Mouse (Mus musculus): ENCODE measurements around the gene Fads6.

The Fads6 gene

DNA sequence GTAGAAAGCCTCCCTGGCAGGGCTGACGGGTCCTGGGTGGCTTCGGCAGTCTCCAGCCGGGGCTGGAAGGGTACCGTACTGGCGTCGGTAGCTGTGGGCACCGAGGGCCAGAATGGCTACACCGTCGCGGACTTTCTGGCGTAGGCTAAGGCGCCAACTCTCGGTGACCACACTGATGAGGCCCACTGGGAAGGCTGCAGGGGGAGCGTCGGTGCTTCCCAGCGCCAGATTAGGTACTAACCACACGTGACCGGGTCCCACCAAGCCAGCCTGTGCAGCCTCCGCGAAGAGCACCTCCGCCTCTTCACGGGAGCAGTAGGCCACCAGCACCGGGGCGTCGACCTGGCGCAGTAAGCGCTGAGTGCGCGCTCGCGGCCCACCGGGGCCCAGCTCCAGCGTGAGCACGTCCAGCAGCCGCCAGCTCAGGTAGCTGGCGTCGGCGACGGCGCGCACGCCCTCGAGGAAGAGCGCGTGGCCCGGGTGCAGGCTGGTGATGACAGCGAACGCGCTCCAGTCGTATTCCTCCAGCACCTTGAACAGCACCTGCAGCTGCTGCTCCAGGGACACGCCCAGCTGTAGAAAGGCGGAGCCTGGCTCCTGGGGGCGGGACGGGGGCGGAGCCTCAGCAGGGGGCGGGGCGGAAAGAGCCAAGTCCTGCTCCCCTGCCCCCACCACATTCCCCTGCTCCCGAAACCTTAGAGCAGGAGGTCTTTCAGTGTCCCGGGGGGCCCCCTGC, 39.5 kb downstream of the Fads6 start:
- no peak for DNase-seq (ENCODE audit: low spot score)

DNA sequence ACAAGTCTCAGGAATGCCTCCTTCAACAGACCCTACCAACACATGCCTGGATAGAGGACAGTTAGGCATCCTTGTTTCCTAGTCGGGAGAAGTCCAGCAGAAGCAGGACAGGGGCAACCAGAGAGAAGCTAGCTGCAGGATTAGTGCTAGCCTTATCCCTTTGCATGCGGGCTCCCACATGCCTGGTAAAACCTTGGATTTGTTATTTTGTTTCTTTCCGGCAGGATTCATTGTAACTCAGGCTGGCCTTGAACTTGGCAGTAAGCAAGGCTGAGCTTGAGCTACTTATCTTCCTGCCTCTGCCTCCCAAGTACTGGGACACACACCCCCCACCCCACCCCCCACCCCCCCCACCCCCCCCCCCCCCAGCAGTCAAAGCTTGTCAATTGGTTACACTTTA, 46.2 kb downstream of the Fads6 start:
- DNase-seq (ENCODE audit: low spot score) = no peak

DNA sequence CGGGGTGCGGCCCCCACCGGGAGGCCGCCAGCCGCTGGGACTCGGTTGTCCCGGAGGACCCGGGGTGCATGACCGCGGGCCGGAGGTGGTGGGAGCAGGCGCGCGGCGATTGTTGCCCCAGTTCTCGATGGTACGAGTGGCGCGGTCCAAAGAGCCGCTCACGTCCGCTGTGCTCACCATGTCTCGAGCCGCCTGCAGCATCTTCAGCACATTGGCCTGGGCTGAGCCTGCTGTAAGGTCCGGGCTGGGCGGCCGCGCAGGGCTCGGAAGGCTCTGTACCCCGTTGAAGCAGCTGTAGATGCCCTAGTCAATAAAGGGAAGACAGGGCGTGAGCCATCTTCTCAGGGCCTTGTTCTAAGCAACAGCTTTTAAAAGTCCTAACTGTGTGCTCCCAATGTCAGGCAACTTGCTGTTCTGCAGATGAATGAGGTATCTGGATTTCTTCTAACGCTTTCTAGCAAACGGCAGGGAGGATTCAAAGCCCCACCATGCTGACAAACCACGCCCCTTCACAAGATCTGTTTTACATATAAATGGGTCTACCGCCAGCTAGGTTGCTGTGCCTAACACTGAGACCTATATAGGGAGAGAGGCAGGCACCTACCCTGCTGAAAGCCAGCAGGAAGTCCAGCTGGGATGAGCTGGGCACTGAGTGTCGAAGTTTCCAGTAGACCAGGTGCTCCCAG, 46.9 kb downstream of the Fads6 start:
- DNase-seq (ENCODE audit: low spot score) = no peak

DNA sequence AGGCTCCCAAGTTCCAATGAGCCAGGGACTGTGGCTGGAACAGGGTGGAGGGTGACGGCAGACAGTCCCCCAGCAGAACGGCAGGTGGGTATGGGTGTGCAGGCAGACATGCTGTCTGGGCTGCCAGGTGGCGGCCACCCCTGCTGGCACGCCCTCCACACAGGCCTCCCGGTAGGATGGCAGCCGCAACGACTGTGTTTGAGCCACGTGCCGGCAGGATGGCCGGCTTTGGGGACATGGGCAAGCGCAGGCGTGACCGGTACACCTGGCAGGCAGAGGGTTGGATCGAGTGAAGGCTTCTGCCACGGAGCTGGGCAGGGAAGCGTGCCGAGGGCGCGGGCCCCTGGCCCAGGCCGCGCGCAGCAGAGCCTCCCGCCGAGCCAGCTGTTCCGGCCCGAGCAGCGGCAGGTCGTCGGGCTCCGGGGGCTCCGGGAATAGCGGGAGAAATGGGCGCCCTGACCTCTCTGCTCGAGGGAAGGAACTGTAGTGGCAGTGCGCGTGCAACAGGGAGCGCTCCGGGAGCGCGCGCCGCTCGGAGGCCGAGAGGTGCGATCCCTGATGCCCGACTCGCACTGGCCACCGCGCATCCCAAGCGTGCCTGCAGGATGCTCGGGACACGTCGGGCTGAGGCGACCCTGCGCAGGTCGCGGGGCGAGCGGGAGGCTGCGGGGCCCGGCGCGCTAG, 47.6 kb downstream of the Fads6 start:
- DNase-seq (ENCODE audit: low spot score) = no peak

DNA sequence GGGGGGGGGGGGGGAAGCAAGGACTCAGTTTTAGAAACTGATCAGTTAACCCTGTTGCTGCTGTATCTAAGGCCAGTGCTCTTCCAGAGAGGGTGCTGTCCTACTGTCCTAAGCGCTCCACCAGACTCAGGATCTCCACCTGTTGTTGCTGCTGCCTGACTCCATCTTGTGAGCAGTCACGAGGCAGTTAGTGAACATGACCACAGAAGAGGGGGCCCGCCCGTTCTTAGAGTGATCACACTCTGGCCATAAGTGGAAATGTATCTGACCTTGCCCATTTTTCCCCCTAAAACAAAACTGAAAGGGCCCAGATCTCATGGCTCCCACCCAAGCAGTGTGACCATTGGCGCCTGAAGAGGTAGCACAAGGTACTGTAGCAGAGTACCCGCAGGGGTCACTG, 49.5 kb downstream of the Fads6 start:
- no peak for DNase-seq (ENCODE audit: low spot score)

DNA sequence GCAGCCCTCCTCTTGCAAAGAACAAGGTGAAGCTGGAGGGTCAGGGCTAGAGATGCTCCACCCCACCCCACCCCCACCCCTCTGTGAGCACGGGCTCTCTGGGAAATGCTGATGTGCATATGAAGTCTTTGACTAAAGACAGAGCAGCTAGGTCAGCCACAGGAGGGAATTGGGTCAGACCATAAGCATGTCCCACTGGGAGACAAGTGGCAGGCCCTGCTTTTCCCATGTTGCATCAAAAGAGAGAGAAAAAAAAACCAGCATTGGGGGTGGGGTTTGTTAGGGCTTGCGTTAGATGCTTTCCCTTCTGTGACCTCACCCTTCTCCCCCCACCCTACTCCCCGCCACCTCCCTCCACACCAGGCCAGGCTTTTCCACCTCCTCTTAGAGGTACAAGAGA, 50.2 kb downstream of the Fads6 start:
- DNase-seq (ENCODE audit: low spot score) = peak; percentile 71

DNA sequence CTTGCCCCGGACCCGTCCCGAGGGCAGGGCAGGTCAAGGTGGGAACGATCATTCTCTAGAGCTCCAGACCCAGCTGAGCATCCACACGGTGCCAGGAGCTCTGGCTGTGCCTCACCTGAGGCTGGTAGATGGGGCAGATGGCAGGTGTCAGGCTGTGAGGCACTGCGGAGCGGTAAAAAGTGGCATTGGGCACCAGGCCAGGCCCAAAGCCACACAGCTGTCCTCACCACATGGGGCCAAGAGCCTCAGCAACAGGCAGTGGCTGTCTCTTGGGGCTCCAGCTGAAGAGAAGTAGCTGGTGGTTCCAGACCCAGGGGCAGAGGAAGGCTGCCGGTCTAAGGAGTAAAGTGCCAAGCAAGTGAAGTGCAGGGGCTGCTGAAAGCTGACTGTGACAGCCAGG, 51.1 kb downstream of the Fads6 start:
- DNase-seq (ENCODE audit: low spot score) = peak; percentile 69

DNA sequence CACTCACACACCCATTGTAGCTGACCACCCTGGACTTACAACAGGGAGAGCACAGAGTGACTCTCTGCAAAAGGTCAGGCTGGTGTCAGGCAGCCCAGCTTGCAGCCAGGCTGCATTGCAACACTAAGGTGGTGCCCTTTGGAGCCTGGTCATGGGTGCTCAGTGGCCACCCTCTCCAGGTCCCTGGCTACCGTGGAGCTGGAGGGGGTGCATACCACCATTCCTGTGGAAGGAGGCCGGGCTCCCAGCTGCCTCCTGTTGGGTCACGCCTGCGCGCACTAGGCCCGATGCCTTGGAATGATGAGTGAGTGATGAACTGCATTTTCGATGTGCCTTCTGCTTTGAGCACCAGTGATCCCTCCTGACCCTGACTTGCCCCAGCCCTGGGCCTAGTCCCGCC, 52.6 kb downstream of the Fads6 start:
- no peak for DNase-seq (ENCODE audit: low spot score)

DNA sequence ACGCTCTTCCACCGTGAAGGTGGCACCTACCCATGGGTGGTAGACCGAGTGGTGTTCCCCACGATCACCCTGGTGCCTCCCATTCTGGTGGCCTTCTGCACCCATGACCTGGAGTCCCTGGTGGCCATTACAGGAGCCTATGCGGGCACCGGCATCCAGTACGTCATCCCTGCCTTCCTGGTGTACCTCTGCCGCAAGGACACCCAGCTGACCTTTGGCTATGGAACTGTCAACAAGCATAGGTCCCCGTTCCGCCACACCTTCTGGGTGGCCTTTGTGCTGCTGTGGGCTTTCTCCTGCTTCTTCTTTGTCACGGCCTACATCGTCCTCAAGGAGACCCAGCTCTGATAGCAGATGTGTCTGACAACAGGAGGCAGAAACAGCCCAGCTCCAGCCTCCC, 53.7 kb downstream of the Fads6 start:
- DNase-seq (ENCODE audit: low spot score) = no peak

DNA sequence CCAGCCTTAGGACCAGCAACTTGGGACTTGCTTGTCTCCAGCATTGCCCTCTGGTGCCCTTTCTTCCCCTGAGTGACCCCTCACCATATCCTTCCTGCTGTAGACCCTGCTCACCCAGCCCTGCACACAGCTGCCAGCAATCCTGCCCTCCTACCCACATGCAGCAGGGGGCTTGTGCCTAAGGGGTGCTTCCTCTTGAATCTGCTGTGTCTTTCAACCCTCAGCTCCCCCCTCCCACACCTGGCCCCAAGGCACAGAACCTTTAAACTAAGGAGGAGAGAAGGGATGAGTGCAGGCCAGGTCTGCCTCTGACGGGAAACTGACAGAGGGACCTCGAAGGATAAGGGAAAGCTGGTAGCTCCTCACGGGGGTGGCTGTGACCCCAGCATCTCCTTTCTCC, 54.7 kb downstream of the Fads6 start:
- DNase-seq (ENCODE audit: low spot score) = no peak

DNA sequence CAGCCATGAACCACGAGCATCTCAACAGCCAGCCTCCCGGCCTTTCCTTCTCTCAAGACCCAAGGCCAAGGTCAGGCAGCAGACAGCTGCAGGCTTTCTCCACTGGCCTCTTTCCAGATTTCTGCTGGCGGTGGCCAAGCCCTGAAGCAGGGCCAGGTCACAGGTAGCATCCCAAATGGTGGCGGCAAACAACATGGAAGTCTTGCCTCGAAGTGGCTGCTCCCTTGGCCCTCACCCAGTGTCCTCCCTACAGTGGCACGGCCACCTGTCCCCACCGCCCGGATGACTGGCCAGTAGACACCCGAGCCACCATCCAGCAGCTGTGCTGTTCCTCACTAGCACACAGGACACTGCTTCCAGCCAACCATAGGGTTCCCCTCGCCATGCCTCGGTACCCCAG, 56.1 kb downstream of the Fads6 start:
- no peak for DNase-seq (ENCODE audit: low spot score)

DNA sequence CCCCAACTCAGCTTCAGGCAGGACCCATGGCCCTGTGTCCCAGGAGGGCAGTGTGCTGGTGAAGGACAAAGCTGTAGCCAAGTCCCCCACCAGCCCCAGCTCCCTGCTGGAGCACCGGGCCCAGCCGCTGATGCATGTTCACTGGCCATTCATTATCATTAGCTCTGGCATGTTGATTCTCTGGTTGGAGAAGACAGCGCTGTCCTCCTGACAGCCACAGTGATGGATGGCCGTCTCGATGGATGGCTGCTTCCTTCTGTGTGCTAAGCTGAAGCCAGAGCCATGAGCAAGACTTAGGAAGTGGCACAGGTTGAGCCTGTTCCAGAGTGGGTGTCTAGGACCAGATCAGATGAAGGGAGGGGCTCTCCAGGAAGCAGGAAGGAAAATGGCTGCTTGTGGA, 60.9 kb downstream of the Fads6 start:
- DNase-seq (ENCODE audit: low spot score) = peak; percentile 53

DNA sequence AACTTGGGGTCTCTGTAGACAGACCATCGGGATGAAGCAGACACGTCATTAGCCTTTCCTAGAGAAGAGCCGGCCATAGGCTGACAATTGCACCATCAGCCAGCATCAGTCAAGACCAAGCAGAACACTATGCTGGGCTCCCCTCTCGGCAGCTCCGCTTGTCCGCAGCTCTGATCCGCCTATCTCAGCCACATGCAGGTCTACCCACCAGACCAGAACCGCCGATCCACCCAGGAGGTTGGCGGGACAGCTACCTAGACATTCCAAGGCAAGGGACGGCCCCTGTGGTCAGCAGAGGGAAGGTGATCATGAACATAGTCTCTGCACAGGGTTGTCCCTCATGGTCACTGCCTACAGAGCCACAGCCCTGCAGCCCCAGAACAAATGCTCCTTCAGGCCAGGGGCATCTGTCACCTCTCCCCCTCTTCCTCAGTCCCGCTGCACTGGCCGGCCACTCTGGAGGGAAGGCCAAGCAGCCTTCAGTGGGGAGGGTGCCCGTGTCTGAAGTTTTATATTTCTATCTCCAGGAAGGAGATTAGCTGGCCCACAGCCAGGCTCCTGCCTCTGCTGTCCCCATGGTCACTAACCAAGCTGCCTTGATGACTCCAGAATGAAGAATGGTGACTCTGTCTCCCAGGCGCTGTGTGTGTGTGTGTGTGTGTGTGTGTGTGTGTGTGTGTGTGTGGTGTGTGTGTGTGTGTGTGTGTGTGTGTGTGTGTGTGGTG, 63.0 kb downstream of the Fads6 start:
- DNase-seq (ENCODE audit: low spot score) = peak; percentile 59

DNA sequence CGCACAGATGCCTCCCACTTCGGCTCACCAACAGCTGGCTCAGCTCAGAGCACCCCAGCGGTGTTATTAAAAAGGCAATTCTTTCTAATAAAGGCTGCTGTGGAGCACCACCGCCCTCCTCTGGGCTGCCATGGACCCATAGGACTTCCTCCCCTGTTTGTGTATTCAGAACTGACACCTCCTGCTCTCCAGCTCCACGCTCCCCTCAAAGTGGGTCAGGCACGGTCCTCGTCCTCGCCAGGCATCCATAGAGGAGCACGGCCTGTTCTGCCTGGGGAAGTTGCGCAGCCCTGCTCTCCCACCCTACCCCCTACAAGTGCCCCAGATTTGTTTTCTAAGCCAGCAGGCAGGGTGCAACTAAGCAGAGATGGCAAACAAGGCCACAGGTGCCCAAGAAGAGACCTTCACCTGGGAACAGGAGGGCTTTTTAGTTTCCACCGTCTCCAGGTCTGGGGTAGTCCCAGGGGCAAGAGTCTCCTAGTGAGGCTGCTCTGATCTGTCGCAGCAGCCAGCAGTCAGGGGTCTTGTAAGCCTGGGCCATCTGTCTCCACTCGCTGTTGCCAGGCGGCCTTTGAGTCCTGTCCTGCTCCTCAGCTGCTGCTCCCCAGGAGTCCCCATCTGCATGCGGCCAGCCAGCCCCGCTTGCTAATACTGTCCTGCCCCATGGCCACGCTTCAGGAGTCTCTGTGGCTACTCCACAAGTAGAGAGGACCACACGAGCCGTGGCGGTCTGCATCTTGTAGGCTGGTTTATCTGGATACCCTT, 63.8 kb downstream of the Fads6 start:
- no peak for DNase-seq (ENCODE audit: low spot score)

DNA sequence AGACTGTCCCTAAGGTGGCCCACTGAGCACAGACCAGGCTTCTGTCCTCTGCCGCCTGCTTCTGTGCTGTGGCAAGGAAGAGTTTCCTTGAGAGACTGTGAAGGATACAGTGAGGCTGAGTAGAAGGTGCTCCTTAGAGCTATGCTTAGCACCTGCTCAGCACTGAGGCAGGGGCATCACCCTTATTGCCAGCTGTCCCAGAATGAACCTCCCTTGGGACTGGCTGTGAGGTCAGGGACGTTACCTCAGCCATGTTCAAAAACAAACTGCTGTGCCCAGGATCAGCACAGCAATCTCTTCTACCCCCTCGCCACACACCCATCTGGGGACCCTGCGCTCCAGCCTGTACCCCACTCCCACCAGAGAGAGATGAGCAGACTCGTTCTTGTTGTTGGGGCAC, 64.6 kb downstream of the Fads6 start:
- DNase-seq (ENCODE audit: low spot score) = no peak

DNA sequence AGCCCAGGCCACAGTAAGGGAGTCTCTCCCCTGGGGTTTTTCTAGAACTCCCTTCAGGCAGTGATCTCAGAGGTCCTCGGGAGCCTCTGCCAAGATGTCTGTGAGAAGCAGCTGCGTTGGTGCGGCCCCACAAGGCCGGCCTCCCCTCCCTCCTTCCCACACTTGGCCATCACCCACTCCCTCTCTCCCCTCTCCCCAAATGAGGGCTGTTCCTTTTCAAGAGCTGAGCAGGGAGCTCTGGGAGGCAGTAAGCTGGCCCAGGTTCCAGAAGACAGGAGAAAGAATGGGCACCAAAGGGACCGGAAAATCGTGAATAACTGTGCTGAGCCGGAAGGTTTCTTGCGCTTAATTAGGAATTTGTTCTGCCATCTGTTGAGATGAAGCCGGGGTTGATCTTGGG, 65.5 kb downstream of the Fads6 start:
- DNase-seq (ENCODE audit: low spot score) = no peak

DNA sequence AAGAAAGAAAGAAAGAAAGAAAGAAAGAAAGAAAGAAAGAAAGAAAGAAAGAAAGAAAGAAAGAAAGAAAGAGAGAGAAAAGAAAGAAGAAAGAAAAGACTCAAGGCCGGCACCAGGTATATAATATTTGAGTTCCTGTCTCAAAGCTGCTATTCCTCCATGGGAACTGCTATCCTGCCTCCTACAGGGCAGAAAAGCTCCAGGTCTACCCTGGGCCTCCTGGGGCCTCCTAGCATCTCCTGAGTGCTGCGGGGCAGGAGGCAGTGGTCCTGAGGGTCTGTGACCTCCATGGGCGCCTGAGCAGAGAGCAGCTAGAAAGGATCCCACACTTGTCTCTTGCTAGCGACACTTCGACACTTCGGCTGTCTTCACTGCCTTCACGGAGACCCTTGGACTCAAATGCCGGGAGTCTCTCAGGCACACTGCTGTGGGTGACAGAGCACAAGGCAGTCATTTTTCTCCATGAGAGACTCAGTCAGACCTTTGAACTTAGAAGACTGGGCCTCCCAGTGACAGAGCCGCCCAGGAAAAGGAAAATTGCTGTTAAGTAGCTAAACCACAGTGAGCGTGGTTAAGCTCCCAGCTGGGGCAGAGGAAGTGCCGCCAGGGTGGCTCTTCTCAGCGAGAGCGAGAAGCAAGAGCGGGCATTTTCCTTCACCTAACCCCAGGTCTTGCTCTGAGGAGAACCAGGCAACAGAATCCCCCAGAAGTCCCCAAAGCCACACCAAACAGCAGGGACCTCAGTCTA, 66.1 kb downstream of the Fads6 start:
- DNase-seq (ENCODE audit: low spot score) = no peak
